Mouse (Mus musculus): ENCODE measurements around the gene Lrrc63. TPM values are rescaled to one million over a fixed set of nuclear protein-coding genes. Genes with fewer than 3 reads are reported as not detected.

The Lrrc63 gene
- polyA plus RNA-seq, 1 experiment: 0.04 TPM

GRCm38 (mm10) chr14:75064520-75064919 is 66.2 kb downstream of the Lrrc63 start:
- H3K27me3 ChIP-seq (ENCODE audit: control insufficient read depth, insufficient read depth, low read length): no peaks in the 10 kb centered on the region

GRCm38 (mm10) chr14:75063936-75064335 is 66.7 kb downstream of the Lrrc63 start:
- no peak for TF ChIP-seq CTCF (IDR thresholded peaks at IDR 0.05; ENCODE audit: extremely low read depth, insufficient read depth, insufficient read length, insufficient replicate concordance)
- TF ChIP-seq POLR2A (IDR thresholded peaks at IDR 0.05; ENCODE audit: low read depth, low read length): no peak
- no peak overlapping the region for H3K27ac ChIP-seq (ENCODE audit: insufficient read depth, low read length)
- no peaks in the 10 kb centered on the region; the same call in 1 of the 2 replicates for H3K4me1 ChIP-seq (ENCODE audit: control insufficient read depth, insufficient read depth, insufficient read length)
- no peaks in the 10 kb centered on the region for H3K27me3 ChIP-seq (ENCODE audit: control insufficient read depth, insufficient read depth, low read length)
- 92% methylated on average over 8 of the region's 8 CpGs for WGBS
- H3K4me3 ChIP-seq (ENCODE audit: extremely low read depth, insufficient read depth, insufficient read length): no peak overlapping the region
- 0 out of 2 replicates have a peak, but pooled peaks cover 1% of the 10 kb centered on the region for H3K36me3 ChIP-seq (ENCODE audit: control insufficient read depth, insufficient read depth, low read length)
- DNase-seq (ENCODE audit: low read depth in 1 of 2, low spot score in 2 of 2): no peak

More at GRCm38 (mm10) chr14:75064520-75064919, 66.2 kb downstream of the Lrrc63 start:
- Histone ChIP-seq H3K4me1 (ENCODE audit: control insufficient read depth, insufficient read depth, insufficient read length) (peaks cover 3% of the 10 kb centered on the region; the same call in 1 of the 2 replicates), H3K36me3 (ENCODE audit: control insufficient read depth, insufficient read depth, low read length) (0 out of 2 replicates have a peak, but pooled peaks cover 1% of the 10 kb centered on the region), H3K27ac (ENCODE audit: insufficient read depth, low read length) (no peak overlapping the region), H3K4me3 (ENCODE audit: extremely low read depth, insufficient read depth, insufficient read length) (no peak overlapping the region)
- no peak for TF ChIP-seq POLR2A (IDR thresholded peaks at IDR 0.05; ENCODE audit: low read depth, low read length)
- TF ChIP-seq CTCF (IDR thresholded peaks at IDR 0.05; ENCODE audit: extremely low read depth, insufficient read depth, insufficient read length, insufficient replicate concordance): no peak
- WGBS: 82% methylated on average over 7 of the region's 7 CpGs
- DNase-seq (ENCODE audit: low read depth in 1 of 2, low spot score in 2 of 2): no peak

DNA sequence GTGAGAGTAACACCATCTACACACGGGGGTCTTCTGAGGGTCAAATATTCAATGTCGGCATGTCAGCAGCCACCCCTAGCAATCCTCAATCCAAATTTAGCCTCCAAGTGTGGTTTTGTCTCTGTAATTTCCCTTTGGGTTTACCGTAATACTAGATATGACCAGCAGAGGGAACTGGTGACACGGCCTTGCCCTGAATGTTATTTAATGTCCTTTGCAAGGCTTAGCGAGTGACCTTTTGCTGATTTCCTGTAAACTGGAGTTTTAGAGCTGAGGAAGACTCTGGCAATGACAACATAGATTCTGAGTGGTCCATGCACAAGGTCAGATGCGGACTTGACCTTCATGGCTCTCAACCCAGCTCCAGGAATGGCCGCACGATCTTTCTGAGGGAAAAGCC is 70.1 kb downstream of the Lrrc63 start:
- H3K27ac ChIP-seq (ENCODE audit: insufficient read depth, low read length): no peak overlapping the region
- H3K4me3 ChIP-seq (ENCODE audit: extremely low read depth, insufficient read depth, insufficient read length): no peak overlapping the region
- H3K4me1 ChIP-seq (ENCODE audit: control insufficient read depth, insufficient read depth, insufficient read length): peaks cover 15% of the 10 kb centered on the region; the same call in 1 of the 2 replicates
- TF ChIP-seq CTCF (IDR thresholded peaks at IDR 0.05; ENCODE audit: extremely low read depth, insufficient read depth, insufficient read length, insufficient replicate concordance): peak; percentile 45; the same call in 1 of the 2 replicates
- no peak for TF ChIP-seq POLR2A (IDR thresholded peaks at IDR 0.05; ENCODE audit: low read depth, low read length)
- peak in 1 of 2 experiments; percentile 31 for DNase-seq (ENCODE audit: low read depth in 1 of 2, low spot score in 2 of 2)
- H3K27me3 ChIP-seq (ENCODE audit: control insufficient read depth, insufficient read depth, low read length): no peaks in the 10 kb centered on the region
- 29% methylated on average over 8 of the region's 8 CpGs for WGBS
- H3K36me3 ChIP-seq (ENCODE audit: control insufficient read depth, insufficient read depth, low read length): 0 out of 2 replicates have a peak, but pooled peaks cover 1% of the 10 kb centered on the region

- peak in 1 of 2 experiments; percentile 56 for DNase-seq (ENCODE audit: low read depth in 1 of 2, low spot score in 2 of 2)
- Histone ChIP-seq H3K27me3 (ENCODE audit: control insufficient read depth, insufficient read depth, low read length) (no peaks in the 10 kb centered on the region), H3K27ac (ENCODE audit: insufficient read depth, low read length) (peak overlapping the region; percentile 70), H3K4me3 (ENCODE audit: extremely low read depth, insufficient read depth, insufficient read length) (no peak overlapping the region), H3K36me3 (ENCODE audit: control insufficient read depth, insufficient read depth, low read length) (peaks cover 7% of the 10 kb centered on the region), H3K4me1 (ENCODE audit: control insufficient read depth, insufficient read depth, insufficient read length) (peaks cover 19% of the 10 kb centered on the region; the same call in 1 of the 2 replicates)
- TF ChIP-seq CTCF (IDR thresholded peaks at IDR 0.05; ENCODE audit: extremely low read depth, insufficient read depth, insufficient read length, insufficient replicate concordance) (no peak), POLR2A (IDR thresholded peaks at IDR 0.05; ENCODE audit: low read depth, low read length) (no peak)
- WGBS: 18% methylated on average over 9 of the region's 9 CpGs
These were observed 73.7 kb downstream of the Lrrc63 start for GRCm38 (mm10) chr14:75056861-75057431.

GRCm38 (mm10) chr14:75054455-75055343 is 76.0 kb downstream of the Lrrc63 start:
- H3K27me3 ChIP-seq (ENCODE audit: control insufficient read depth, insufficient read depth, low read length): no peaks in the 10 kb centered on the region
- H3K4me3 ChIP-seq (ENCODE audit: extremely low read depth, insufficient read depth, insufficient read length): no peak overlapping the region
- 86% methylated on average over 14 of the region's 14 CpGs for WGBS
- peaks cover 19% of the 10 kb centered on the region; the same call in 1 of the 2 replicates for H3K4me1 ChIP-seq (ENCODE audit: control insufficient read depth, insufficient read depth, insufficient read length)
- TF ChIP-seq POLR2A (IDR thresholded peaks at IDR 0.05; ENCODE audit: low read depth, low read length) (no peak), CTCF (IDR thresholded peaks at IDR 0.05; ENCODE audit: extremely low read depth, insufficient read depth, insufficient read length, insufficient replicate concordance) (no peak)
- H3K36me3 ChIP-seq (ENCODE audit: control insufficient read depth, insufficient read depth, low read length): peaks cover 14% of the 10 kb centered on the region
- H3K27ac ChIP-seq (ENCODE audit: insufficient read depth, low read length): no peak overlapping the region
- DNase-seq (ENCODE audit: low read depth in 1 of 2, low spot score in 2 of 2): no peak

GRCm38 (mm10) chr14:75052451-75052850 is 78.2 kb downstream of the Lrrc63 start:
- DNase-seq (ENCODE audit: low read depth in 1 of 2, low spot score in 2 of 2): no peak
- Histone ChIP-seq H3K4me1 (ENCODE audit: control insufficient read depth, insufficient read depth, insufficient read length) (peaks cover 19% of the 10 kb centered on the region; the same call in 1 of the 2 replicates), H3K36me3 (ENCODE audit: control insufficient read depth, insufficient read depth, low read length) (peaks cover 29% of the 10 kb centered on the region), H3K27ac (ENCODE audit: insufficient read depth, low read length) (no peak overlapping the region), H3K27me3 (ENCODE audit: control insufficient read depth, insufficient read depth, low read length) (no peaks in the 10 kb centered on the region), H3K4me3 (ENCODE audit: extremely low read depth, insufficient read depth, insufficient read length) (no peak overlapping the region)
- TF ChIP-seq POLR2A (IDR thresholded peaks at IDR 0.05; ENCODE audit: low read depth, low read length) (no peak), CTCF (IDR thresholded peaks at IDR 0.05; ENCODE audit: extremely low read depth, insufficient read depth, insufficient read length, insufficient replicate concordance) (no peak)
- 51% methylated on average over 8 of the region's 8 CpGs for whole genome bisulfite sequencing
